Mouse (Mus musculus) midbrain, postnatal 0 days (tissue): ENCODE measurements at regions not wholly inside any gene's neighbourhood (a gene's known extent, or its start where the extent isn't known, plus 50 kb on each side); places are given as distances from the start of the nearest gene placed in this dataset.

Source experiments
- ATAC-seq: fragments of 200-750 bp; cut with Nextera tagmentation; 2 replicates; pipeline ENCODE4 v1.8.0; 2017; ENCODE audit warnings: moderate number of reproducible peaks, mild to moderate bottlenecking, moderate TSS enrichment, moderate library complexity; ENCODE audit not compliant: low FRiP score
- DNase-seq: peaks from one replicate; pipeline ENCODE4 v3.0.0-alpha.2; 2015; ENCODE audit warnings: low spot score
- H3K27ac ChIP-seq: fragments of 300-500 bp; sonication (generic); 2 replicates; pipeline ENCODE4 v1.5.1; 2014; ENCODE audit warnings: low read depth, mild to moderate bottlenecking, low read length, mixed read lengths
- H3K27me3 ChIP-seq: fragments of 300-500 bp; sonication (generic); 2 replicates; pipeline ENCODE4 v1.6.1; 2014; ENCODE audit warnings: low read length, control low read depth, mixed read lengths; ENCODE audit not compliant: insufficient read depth
- H3K36me3 ChIP-seq: fragments of 300-500 bp; sonication (generic); 2 replicates; pipeline ENCODE4 v1.6.1; 2014; ENCODE audit warnings: low read length, control low read depth, mixed read lengths; ENCODE audit not compliant: insufficient read depth
- H3K4me1 ChIP-seq: fragments of 300-500 bp; sonication (generic); 2 replicates; pipeline ENCODE4 v1.6.1; 2014; ENCODE audit warnings: mild to moderate bottlenecking, control low read depth, antibody characterized with exemption, low read length, mixed read lengths; ENCODE audit not compliant: insufficient read depth
- H3K4me2 ChIP-seq: fragments of 300-500 bp; sonication (generic); 2 replicates; pipeline ENCODE4 v1.6.1; 2014; ENCODE audit warnings: low read depth, mild to moderate bottlenecking, low read length, mixed read lengths; ENCODE audit not compliant: poor library complexity, severe bottlenecking
- H3K4me3 ChIP-seq: fragments of 300-500 bp; sonication (generic); 2 replicates; pipeline ENCODE4 v1.5.1; 2014; ENCODE audit warnings: low read depth, mild to moderate bottlenecking, low read length, moderate library complexity
- H3K9ac ChIP-seq: fragments of 300-500 bp; sonication (generic); replicated peaks from 2 replicates; pipeline ENCODE4 v1.6.1; 2014; ENCODE audit warnings: mild to moderate bottlenecking, low read length, moderate library complexity, mixed read lengths; ENCODE audit not compliant: poor library complexity, severe bottlenecking
- H3K9me3 ChIP-seq: fragments of 300-500 bp; sonication (generic); 2 replicates; pipeline ENCODE4 v1.6.1; 2016; ENCODE audit warnings: low read length, control low read depth
- CTCF ChIP-seq: IDR thresholded peaks from 2 replicates; pipeline ENCODE4 v1.5.1; 2016; ENCODE audit warnings: antibody characterized with exemption, mild to moderate bottlenecking
- WGBS: fragments of 180-500 bp; shearing (Covaris S2); extraction: QIAGEN DNeasy Blood & Tissue Kit; methylation state at CpG from one replicate; pipeline ENCODE4 v1.1.7; 2014; 5-methylcytosine and 5-hydroxymethylcytosine counted together

- H3K4me3 ChIP-seq, result no peak overlapping the region
- no peaks in the 10 kb centered on the region for H3K27me3 ChIP-seq
- no peaks in the 10 kb centered on the region for H3K9me3 ChIP-seq
- no peaks in the 10 kb centered on the region for H3K4me1 ChIP-seq
- no peak overlapping the region for H3K27ac ChIP-seq
- DNase-seq (no peak), ATAC-seq (no peak)
- no peak overlapping the region for H3K4me2 ChIP-seq
- TF ChIP-seq CTCF, result no peak
- no peak overlapping the region for H3K9ac ChIP-seq
- no peaks in the 10 kb centered on the region for H3K36me3 ChIP-seq
Measured at GRCm38 (mm10) chr2:56714568-56714967, 409.2 kb downstream of the Nr4a2 start.

GRCm38 (mm10) chr2:56683574-56683973, 440.2 kb downstream of the Nr4a2 start:
- Histone ChIP-seq H3K27ac (no peak overlapping the region), H3K27me3 (no peaks in the 10 kb centered on the region), H3K9me3 (no peaks in the 10 kb centered on the region), H3K4me3 (no peak overlapping the region), H3K36me3 (no peaks in the 10 kb centered on the region), H3K4me2 (no peak overlapping the region), H3K4me1 (no peaks in the 10 kb centered on the region), H3K9ac (no peak overlapping the region)
- 45% methylated on average over 2 of the region's 2 CpGs for WGBS
- DNase-seq, result no peak
- no peak for ATAC-seq
- no peak for TF ChIP-seq CTCF

DNA sequence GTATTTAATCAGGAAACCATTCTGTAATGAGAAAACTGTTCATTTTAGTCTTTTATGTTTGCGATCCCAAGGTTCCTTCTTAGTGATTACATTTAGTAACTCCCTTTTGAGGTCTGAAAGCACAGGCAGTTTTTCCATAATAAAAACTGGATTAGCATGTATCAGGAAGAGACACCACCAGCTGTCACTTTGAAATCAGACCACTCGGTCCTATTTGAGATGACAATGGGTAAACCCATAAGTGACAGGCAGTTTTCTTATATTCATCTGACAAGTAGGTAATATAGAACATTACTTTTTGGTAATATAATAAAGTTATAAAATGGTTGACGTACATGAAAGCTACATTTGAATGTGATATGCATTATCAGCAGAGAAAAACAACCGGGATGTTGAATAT, 449.9 kb downstream of the Nr4a2 start:
- WGBS, result 37% methylated on average over 4 of the region's 4 CpGs
- no peak for TF ChIP-seq CTCF
- ATAC-seq, result no peak
- Histone ChIP-seq H3K4me2 (no peak overlapping the region), H3K4me1 (no peaks in the 10 kb centered on the region), H3K9me3 (no peaks in the 10 kb centered on the region), H3K27ac (no peak overlapping the region), H3K9ac (no peak overlapping the region), H3K4me3 (no peak overlapping the region), H3K27me3 (no peaks in the 10 kb centered on the region), H3K36me3 (no peaks in the 10 kb centered on the region)
- no peak for DNase-seq

- no peak for ATAC-seq
- no peak for TF ChIP-seq CTCF
Measured at GRCm38 (mm10) chr2:56672711-56673110, 451.1 kb downstream of the Nr4a2 start.

GRCm38 (mm10) chr2:56662306-56662956, 461.4 kb downstream of the Nr4a2 start:
- Histone ChIP-seq H3K4me2 (no peak overlapping the region), H3K4me1 (no peaks in the 10 kb centered on the region), H3K27ac (no peak overlapping the region), H3K36me3 (no peaks in the 10 kb centered on the region), H3K9me3 (no peaks in the 10 kb centered on the region), H3K27me3 (no peaks in the 10 kb centered on the region), H3K4me3 (no peak overlapping the region), H3K9ac (no peak overlapping the region)
- WGBS, result 48% methylated on average over 8 of the region's 8 CpGs
- ATAC-seq (no peak), DNase-seq (peak; percentile 39)
- no peak for TF ChIP-seq CTCF

More at GRCm38 (mm10) chr2:56672711-56673110, 451.1 kb downstream of the Nr4a2 start:
- H3K9me3 ChIP-seq, result no peaks in the 10 kb centered on the region
- H3K27ac ChIP-seq, result no peak overlapping the region
- no peaks in the 10 kb centered on the region for H3K4me1 ChIP-seq
- DNase-seq, result no peak
- H3K9ac ChIP-seq, result no peak overlapping the region
- H3K4me2 ChIP-seq, result no peak overlapping the region
- H3K36me3 ChIP-seq, result no peaks in the 10 kb centered on the region
- no peaks in the 10 kb centered on the region for H3K27me3 ChIP-seq
- no peak overlapping the region for H3K4me3 ChIP-seq
